Mouse (Mus musculus) Muller cell, postnatal 12 days (primary cell): ENCODE measurements around the gene Pnpla1.
A peak's percentile ranks its signal among the peaks of the same experiment; 100 is the strongest.

Source experiments
- DNase-seq: peaks from one replicate; pipeline ENCODE4 v3.0.0-alpha.2; 2015; ENCODE audit errors: inconsistent ontology term

The Pnpla1 gene

GRCm38 (mm10) chr17:28885231-28885630, 27.0 kb downstream of the Pnpla1 start:
- no peak for DNase-seq

GRCm38 (mm10) chr17:28886266-28886665, 28.1 kb downstream of the Pnpla1 start:
- DNase-seq, result no peak

- no peak for DNase-seq
Observed at GRCm38 (mm10) chr17:28894050-28894767, 36.0 kb downstream of the Pnpla1 start.

GRCm38 (mm10) chr17:28895217-28895875, 37.1 kb downstream of the Pnpla1 start:
- DNase-seq, result no peak

- DNase-seq, result no peak
Observed at GRCm38 (mm10) chr17:28896095-28896780, 38.0 kb downstream of the Pnpla1 start.

- no peak for DNase-seq
Observed at GRCm38 (mm10) chr17:28897817-28898216, 39.6 kb downstream of the Pnpla1 start.

GRCm38 (mm10) chr17:28898249-28898648, 40.0 kb downstream of the Pnpla1 start:
- no peak for DNase-seq

- DNase-seq, result no peak
Observed at GRCm38 (mm10) chr17:28899427-28899826, 41.2 kb downstream of the Pnpla1 start.

GRCm38 (mm10) chr17:28901559-28901958, 43.3 kb downstream of the Pnpla1 start:
- no peak for DNase-seq

GRCm38 (mm10) chr17:28904546-28905376, 46.5 kb downstream of the Pnpla1 start:
- DNase-seq, result peak; percentile 47

- no peak for DNase-seq
Observed at GRCm38 (mm10) chr17:28905377-28905916, 47.2 kb downstream of the Pnpla1 start.

- no peak for DNase-seq
Observed at GRCm38 (mm10) chr17:28907959-28908358, 49.7 kb downstream of the Pnpla1 start.

- peak; percentile 25 for DNase-seq
Observed at GRCm38 (mm10) chr17:28909252-28909941, 51.2 kb downstream of the Pnpla1 start.

GRCm38 (mm10) chr17:28910139-28910538, 51.9 kb downstream of the Pnpla1 start:
- DNase-seq, result no peak

GRCm38 (mm10) chr17:28913200-28913599, 55.0 kb downstream of the Pnpla1 start:
- DNase-seq, result peak; percentile 80

- DNase-seq, result no peak
Observed at GRCm38 (mm10) chr17:28913940-28914339, 55.7 kb downstream of the Pnpla1 start.

GRCm38 (mm10) chr17:28915060-28915628, 56.9 kb downstream of the Pnpla1 start, which contains the start of gene 4930539E08Rik:
Gene 4930539E08Rik, minus strand, starts transcription at chr17:28915324.
- DNase-seq, result no peak

GRCm38 (mm10) chr17:28916520-28916919, 58.3 kb downstream of the Pnpla1 start:
- DNase-seq, result no peak

- DNase-seq, result no peak
Observed at GRCm38 (mm10) chr17:28921086-28921485, 62.9 kb downstream of the Pnpla1 start.

- no peak for DNase-seq
Observed at GRCm38 (mm10) chr17:28922096-28922495, 63.9 kb downstream of the Pnpla1 start.
